Mouse (Mus musculus) spleen, adult 2 months (tissue): ENCODE measurements at regions not wholly inside any gene's neighbourhood (a gene's known extent, or its start where the extent isn't known, plus 50 kb on each side); places are given as distances from the start of the nearest gene placed in this dataset.

Experiments
- CTCF ChIP-seq: fragments of 200-500 bp; IDR thresholded peaks from 2 replicates; pipeline ENCODE4 v1.5.1; 2011; ENCODE audit warnings: mild to moderate bottlenecking, inconsistent platforms; ENCODE audit not compliant: insufficient read depth, insufficient read length, insufficient replicate concordance; ENCODE audit errors: extremely low read depth
- POLR2A ChIP-seq: fragments of 200-500 bp; IDR thresholded peaks from 2 replicates; pipeline ENCODE4 v1.6.1; 2011; ENCODE audit warnings: low read depth, low read length, inconsistent platforms

DNA sequence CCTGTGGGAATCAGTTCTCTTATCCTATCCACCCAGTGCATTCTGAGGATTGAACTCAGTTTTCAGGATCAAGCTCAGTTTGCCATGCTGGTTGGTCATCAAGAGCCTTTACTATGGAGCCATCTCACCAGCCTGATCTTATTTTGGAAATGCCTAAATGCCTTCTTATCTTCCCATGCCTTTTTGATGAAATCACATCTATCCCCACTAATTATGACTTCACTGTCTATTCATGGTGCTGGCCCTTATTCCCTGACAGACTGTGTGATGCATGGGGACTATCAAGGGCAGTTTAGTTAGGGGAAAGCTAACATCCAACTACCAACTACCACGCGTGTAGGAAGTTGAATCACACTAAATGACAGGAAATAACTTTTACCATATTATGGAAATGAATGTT lies 238.9 kb upstream of the Tprg start:
- TF ChIP-seq CTCF (no peak), POLR2A (no peak)
